Mouse (Mus musculus) ES-E14 (cell line): ENCODE measurements at regions not wholly inside any gene's neighbourhood (a gene's known extent, or its start where the extent isn't known, plus 50 kb on each side); places are given as distances from the start of the nearest gene placed in this dataset.
A peak's percentile ranks its signal among the peaks of the same experiment; 100 is the strongest.

Experiments used
- DNase-seq: peaks from one replicate; pipeline ENCODE4 v3.0.0-alpha.2; 2013; ENCODE audit warnings: low read depth, low spot score
- H3K27ac ChIP-seq: 2 replicates; pipeline ENCODE4 v1.5.1; 2012; ENCODE audit warnings: low read depth, mild to moderate bottlenecking, low read length, moderate library complexity, mixed read lengths; ENCODE audit not compliant: poor library complexity, insufficient read depth, severe bottlenecking
- H3K36me3 ChIP-seq: 2 replicates; pipeline ENCODE4 v1.6.1; 2012; ENCODE audit warnings: mild to moderate bottlenecking, low read length, moderate library complexity, mixed read lengths; ENCODE audit not compliant: control insufficient read depth, poor library complexity, insufficient read depth, severe bottlenecking
- H3K4me1 ChIP-seq, 2 experiments: fragments of 150-350 bp in 1 of 2; sonication (generic) in 1 of 2; 2 replicates each; pipeline ENCODE4 v1.6.1; 2012; ENCODE audit warnings: low read length in 2 of 2, mild to moderate bottlenecking in 1 of 2, mixed read lengths in 1 of 2; ENCODE audit not compliant: control insufficient read depth in 2 of 2, insufficient read depth in 2 of 2, poor library complexity in 1 of 2
- H3K4me3 ChIP-seq, 2 experiments: fragments of 150-350 bp in 1 of 2; sonication (generic) in 1 of 2; 2 replicates each; pipeline ENCODE4 v1.5.1; 2012; ENCODE audit warnings: low read length in 2 of 2, low read depth in 1 of 2, mild to moderate bottlenecking in 1 of 2, mixed read lengths in 1 of 2; ENCODE audit not compliant: insufficient read depth in 1 of 2, poor library complexity in 1 of 2, severe bottlenecking in 1 of 2
- H3K9ac ChIP-seq: 2 replicates; pipeline ENCODE4 v1.6.1; 2012; ENCODE audit warnings: low read depth, mild to moderate bottlenecking, low read length, mixed read lengths; ENCODE audit not compliant: poor library complexity, insufficient read depth, severe bottlenecking
- H3K9me3 ChIP-seq: fragments of 150-350 bp; sonication (generic); 2 replicates; pipeline ENCODE4 v1.6.1; 2012; ENCODE audit warnings: low read depth, mild to moderate bottlenecking, low read length; ENCODE audit not compliant: control insufficient read depth, insufficient read depth
- CHD2 ChIP-seq: IDR thresholded peaks from 2 replicates; pipeline ENCODE4 v1.6.1; 2014; ENCODE audit warnings: mild to moderate bottlenecking, low read depth, low read length, inconsistent platforms
- HCFC1 ChIP-seq: IDR thresholded peaks from 2 replicates; pipeline ENCODE4 v1.6.1; 2012; ENCODE audit warnings: low read length, inconsistent platforms, borderline replicate concordance; ENCODE audit not compliant: insufficient read depth
- MAFK ChIP-seq: IDR thresholded peaks from 2 replicates; pipeline ENCODE4 v1.6.1; 2014; ENCODE audit warnings: mild to moderate bottlenecking, low read depth, low read length, inconsistent platforms; ENCODE audit not compliant: insufficient read depth
- ZC3H11A ChIP-seq: IDR thresholded peaks from 2 replicates; pipeline ENCODE4 v1.6.1; 2012; ENCODE audit warnings: low read depth, mild to moderate bottlenecking, inconsistent platforms, low read length, borderline replicate concordance
- ZNF384 ChIP-seq: IDR thresholded peaks from 2 replicates; pipeline ENCODE4 v1.6.1; 2012; ENCODE audit warnings: low read depth, low read length, inconsistent platforms
- in situ Hi-C, 2 experiments: fragments of 600-800 bp; cut with MboI; formaldehyde crosslinking; loops; one replicate each; pipeline ENCODE4 v1.15.1; 2025; ENCODE audit warnings: low sequenced_read_pairs in 2 of 2, inconsistent platforms in 1 of 2; ENCODE audit not compliant: unreplicated experiment in 2 of 2

DNA sequence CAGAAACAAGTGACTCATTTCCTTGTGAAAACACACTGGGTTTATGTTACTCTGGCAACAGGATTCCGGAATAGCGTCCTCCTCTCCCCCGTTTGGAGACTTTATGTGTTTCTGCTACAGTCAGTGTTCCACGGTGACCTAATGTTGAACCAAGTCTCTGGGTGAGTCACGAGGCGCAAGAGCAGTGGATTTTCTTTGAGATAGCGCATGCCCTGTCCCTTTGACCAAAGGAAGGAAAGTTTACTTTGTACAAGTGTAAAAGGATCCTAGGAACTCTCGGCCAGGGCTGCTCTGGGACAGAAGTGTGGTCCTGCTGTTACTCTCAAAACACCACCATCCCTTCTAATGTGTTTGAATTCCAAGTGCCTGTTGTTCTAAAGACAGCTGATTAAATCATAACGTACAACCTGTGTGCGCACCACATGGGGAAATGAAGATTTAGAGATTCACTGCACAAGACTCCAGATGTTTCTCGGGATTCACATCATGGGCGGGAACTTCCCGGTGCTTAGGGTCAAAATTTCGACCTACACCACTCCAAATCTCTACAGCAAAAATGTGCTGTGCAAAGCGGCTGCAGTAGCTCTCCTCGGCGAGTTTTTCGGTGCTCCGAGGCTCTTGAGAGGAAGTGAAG, 176.1 kb upstream of the Rbms1 start:
- DNase-seq: no peak
- TF ChIP-seq MAFK (no peak), CHD2 (no peak), ZC3H11A (no peak), HCFC1 (no peak), ZNF384 (no peak)
- H3K9me3 ChIP-seq: no peaks in the 10 kb centered on the region
- H3K27ac ChIP-seq: no peak overlapping the region
- H3K4me3 ChIP-seq: no peak overlapping the region
- H3K36me3 ChIP-seq: no peaks in the 10 kb centered on the region
- H3K9ac ChIP-seq: no peak overlapping the region
- no peaks in the 10 kb centered on the region for H3K4me1 ChIP-seq
- in situ Hi-C loops: no loop called here

DNA sequence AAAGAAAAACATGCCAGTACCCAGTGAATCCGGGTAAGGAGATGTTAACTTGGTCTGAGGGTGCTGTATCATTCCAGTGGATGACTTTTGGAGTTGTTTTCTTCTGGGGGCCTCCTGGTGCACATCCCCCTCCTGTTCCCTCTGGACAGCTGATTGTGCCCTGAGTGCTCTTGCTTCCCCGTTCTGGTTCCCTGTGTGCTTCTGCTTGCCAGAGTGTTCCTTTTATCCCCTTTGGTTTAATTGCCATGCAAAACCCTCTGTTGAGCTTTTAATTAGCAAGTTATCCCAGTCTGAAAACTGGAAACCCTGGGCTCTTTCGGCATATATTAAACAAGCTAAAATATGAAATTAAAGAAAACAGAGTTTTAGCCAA, 175.6 kb upstream of the Rbms1 start:
- in situ Hi-C loops: no loop called here
- no peak overlapping the region for H3K4me3 ChIP-seq
- TF ChIP-seq CHD2 (no peak), MAFK (no peak), HCFC1 (no peak), ZNF384 (no peak), ZC3H11A (no peak)
- H3K36me3 ChIP-seq: no peaks in the 10 kb centered on the region
- DNase-seq: no peak
- no peaks in the 10 kb centered on the region for H3K9me3 ChIP-seq
- H3K4me1 ChIP-seq: no peaks in the 10 kb centered on the region
- no peak overlapping the region for H3K27ac ChIP-seq
- H3K9ac ChIP-seq: no peak overlapping the region

DNA sequence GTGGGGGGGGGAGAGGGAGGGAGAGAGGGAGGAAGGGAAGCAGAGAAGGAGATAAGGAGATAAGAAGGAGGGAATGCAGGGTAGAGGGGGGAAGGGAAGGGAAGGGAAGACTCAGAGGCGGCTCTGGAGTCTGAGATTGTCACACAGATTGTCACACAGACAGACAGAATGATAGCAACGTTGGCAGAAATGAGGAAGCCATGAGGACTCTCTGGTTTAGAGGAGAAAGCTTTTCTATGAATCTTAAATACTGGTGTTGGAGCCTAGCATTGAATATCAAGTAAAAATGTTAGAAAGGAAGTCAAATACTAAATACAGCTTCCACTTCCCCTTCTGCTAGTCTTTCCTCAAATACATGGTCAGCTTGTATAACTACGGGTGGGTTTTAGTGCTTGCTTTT, 174.4 kb upstream of the Rbms1 start:
- in situ Hi-C loops: no loop called here
- no peak overlapping the region for H3K4me3 ChIP-seq
- TF ChIP-seq MAFK (no peak), ZNF384 (no peak), CHD2 (no peak), HCFC1 (no peak), ZC3H11A (no peak)

GRCm38 (mm10) chr2:61136926-61137325, 173.9 kb upstream of the Rbms1 start:
- no peak for DNase-seq
- in situ Hi-C loops: no loop called here
- no peak overlapping the region for H3K9ac ChIP-seq
- H3K36me3 ChIP-seq: no peaks in the 10 kb centered on the region
- peak; percentile 66; the same call in 1 of the 2 replicates for TF ChIP-seq ZNF384
- TF ChIP-seq HCFC1: no peak
- no peaks in the 10 kb centered on the region for H3K9me3 ChIP-seq
- no peaks in the 10 kb centered on the region for H3K4me1 ChIP-seq
- H3K4me3 ChIP-seq: no peak overlapping the region
- H3K27ac ChIP-seq: no peak overlapping the region

More for the DNA sequence above, 174.4 kb upstream of the Rbms1 start:
- H3K9ac ChIP-seq: no peak overlapping the region
- no peaks in the 10 kb centered on the region for H3K9me3 ChIP-seq
- H3K4me1 ChIP-seq: no peaks in the 10 kb centered on the region
- H3K36me3 ChIP-seq: no peaks in the 10 kb centered on the region
- H3K27ac ChIP-seq: no peak overlapping the region
- no peak for DNase-seq
